Mouse (Mus musculus): Measurements from ENCODE around the gene Haus5.

Haus5 gene

GRCm38 (mm10) chr7:30664529-30665200 is at the start of gene Haus5:
Gene Haus5, minus strand, starts transcription at chr7:30664994.
- peak; percentile 97 for DNase-seq (ENCODE audit: low read depth)

GRCm38 (mm10) chr7:30711942-30712341 is 47.1 kb upstream of the Haus5 start, which contains the start of gene Atp4a:
Gene Atp4a, plus strand, starts transcription at chr7:30712209.
- DNase-seq (ENCODE audit: low read depth): no peak

GRCm38 (mm10) chr7:30707441-30707840 is 42.6 kb upstream of the Haus5 start:
- DNase-seq (ENCODE audit: low read depth): no peak

GRCm38 (mm10) chr7:30706214-30706882 is 41.6 kb upstream of the Haus5 start:
- DNase-seq (ENCODE audit: low read depth): no peak

GRCm38 (mm10) chr7:30698589-30698988 is 33.8 kb upstream of the Haus5 start, which contains the start of gene 2200002J24Rik:
Gene 2200002J24Rik, plus strand, starts transcription at chr7:30698926.
- no peak for DNase-seq (ENCODE audit: low read depth)

GRCm38 (mm10) chr7:30698101-30698500 is 33.3 kb upstream of the Haus5 start:
- no peak for DNase-seq (ENCODE audit: low read depth)

GRCm38 (mm10) chr7:30688325-30688724 is 23.5 kb upstream of the Haus5 start:
- no peak for DNase-seq (ENCODE audit: low read depth)

GRCm38 (mm10) chr7:30683425-30683824 is 18.6 kb upstream of the Haus5 start:
- no peak for DNase-seq (ENCODE audit: low read depth)

DNA sequence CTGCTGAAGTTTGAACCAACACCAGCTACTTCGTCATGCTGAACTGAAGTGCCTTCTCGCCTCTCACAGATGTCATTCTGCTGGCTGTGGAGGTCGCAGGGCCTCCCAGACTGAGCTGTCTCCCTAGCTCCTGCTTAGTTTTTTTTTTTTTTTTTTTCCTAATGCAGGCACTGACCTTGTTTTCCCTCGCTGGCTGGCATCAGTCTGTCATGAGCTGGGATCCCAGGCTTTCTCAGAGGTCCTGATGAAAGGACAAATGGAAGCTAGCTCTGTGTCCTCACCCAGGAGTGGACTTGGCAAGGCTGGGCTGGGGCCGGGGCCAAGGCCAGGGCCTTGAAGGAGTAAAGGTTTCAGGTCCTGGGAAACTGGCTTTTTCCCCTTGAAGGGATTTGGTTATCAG is 17.1 kb upstream of the Haus5 start:
- no peak for DNase-seq (ENCODE audit: low read depth)

DNA sequence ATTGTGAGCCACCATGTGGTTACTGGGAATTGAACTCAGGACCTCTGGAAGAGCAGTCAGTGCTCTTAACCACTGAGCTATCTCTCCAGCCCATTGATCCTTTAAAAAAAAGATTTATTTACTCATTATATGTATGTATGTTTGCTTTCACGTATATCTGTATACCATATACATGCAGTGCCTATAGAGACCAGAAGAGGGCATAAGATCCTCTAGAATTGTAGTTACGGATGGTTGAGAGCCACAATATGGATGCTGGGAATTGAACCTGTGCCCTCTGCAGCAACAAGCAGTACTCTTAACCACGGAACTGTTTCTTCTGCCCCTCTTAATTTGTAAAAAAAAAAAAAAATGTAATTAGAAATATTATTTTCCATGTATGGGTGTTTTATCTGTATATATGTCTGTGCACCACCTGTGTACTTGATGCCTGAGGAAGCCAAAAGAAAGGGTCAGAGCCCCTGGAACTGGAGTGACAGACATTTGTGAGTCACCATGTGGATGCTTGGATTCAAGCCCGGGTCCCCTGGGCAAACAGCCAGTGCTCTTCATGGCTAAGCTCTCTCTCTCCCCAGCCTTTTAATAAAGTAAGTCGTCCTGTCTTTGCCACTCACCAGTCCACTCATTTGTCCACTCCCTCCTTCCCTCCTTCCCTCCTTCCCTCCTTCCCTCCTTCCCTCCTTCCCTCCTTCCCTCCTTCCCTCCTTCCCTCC is 13.6 kb upstream of the Haus5 start:
- peak; percentile 36 for DNase-seq (ENCODE audit: low read depth)

GRCm38 (mm10) chr7:30671480-30671879 is 6.7 kb upstream of the Haus5 start, which contains the start of gene Pmis2:
Gene Pmis2, minus strand, starts transcription at chr7:30671605.
- no peak for DNase-seq (ENCODE audit: low read depth)

DNA sequence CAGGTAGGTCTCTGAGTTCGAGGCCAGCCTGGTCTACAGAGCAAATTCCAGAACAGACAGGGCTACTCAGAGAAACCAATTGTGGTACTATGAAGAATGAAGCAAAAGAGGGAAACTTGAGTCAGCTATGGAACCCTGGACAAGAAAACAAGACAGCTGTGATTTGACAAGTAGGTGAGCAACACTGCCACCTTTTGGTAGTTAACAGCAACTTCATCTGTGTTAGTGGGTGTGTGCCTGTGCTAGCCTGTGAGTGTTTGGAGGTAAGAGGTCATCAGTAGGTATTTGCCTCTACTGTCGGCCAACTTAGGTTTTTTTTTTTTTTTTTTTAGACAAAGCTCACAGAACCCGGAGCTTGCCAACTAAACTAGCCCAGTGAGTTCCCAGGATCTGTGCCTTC is 4.4 kb upstream of the Haus5 start:
- peak; percentile 79 for DNase-seq (ENCODE audit: low read depth)

- no peak for DNase-seq (ENCODE audit: low read depth)
Measured at GRCm38 (mm10) chr7:30665321-30665720, 527 bp upstream of the Haus5 start.

- DNase-seq (ENCODE audit: low read depth): peak; percentile 99
Measured at GRCm38 (mm10) chr7:30649591-30650540, 14.9 kb downstream of the Haus5 start, which contains the start of gene Rbm42. Gene Rbm42, minus strand, starts transcription at chr7:30650317.

DNA sequence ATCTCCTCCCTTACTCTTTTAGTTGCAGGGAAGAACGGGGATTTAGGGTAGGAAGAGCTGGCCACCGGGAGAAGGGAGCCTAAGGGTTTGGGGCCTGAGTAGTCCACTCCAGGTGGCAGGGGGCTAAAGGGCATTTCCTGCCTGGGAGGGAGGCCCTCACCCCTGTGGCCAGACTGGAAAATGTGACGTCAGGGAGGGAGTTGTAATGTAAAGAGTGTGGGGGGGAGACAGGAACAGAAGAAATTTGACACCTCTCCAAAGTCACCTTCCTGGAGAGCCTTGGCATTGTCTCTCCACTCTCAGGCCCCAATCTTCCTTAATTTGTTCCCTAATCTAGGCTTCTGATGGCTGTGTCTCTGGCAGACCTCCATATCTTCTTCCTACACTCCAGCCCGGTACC is 25.7 kb downstream of the Haus5 start:
- DNase-seq (ENCODE audit: low read depth): no peak

DNA sequence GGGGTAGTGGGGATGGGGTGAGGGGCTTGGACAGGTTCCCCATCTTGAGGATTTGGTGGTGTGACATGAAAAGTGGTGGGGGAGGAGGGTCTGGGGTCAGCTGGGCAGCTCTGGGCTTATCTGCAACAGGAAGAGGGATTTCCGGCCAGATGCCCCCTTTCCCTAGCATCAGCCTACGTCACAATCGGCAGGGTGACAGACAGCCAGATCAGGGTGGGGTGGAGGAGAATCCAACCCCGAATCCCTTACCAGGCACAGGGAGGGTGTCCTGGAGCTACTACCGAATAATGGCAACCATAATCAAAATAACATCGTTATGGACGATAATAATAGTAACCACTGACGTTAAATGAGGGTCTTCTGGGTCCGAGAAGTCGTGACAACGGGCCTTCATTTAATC is 28.4 kb downstream of the Haus5 start:
- no peak for DNase-seq (ENCODE audit: low read depth)

DNA sequence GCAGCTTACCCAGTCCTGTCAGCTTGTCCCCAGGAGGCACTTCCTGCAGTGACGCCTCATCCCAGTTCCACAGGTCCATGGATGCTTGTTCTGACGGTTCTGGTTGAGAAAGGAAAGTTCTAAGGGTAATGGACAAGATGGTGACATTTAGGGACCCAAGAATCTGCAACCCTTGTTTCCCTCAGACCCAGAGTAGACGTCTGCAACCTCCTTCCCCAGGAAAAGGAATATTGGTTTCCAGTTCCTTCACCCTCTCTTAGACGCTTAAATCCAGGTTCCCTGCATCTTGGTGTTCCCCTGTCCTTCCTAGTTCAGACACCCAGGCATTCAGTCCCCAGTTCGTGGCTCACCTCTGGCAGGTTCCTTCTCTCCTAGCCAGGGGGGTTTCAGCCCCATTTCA is 29.0 kb downstream of the Haus5 start, which contains the start of gene Etv2:
Gene Etv2, minus strand, starts transcription at position 101 of the 400 bp plus-strand sequence.
- DNase-seq (ENCODE audit: low read depth): no peak

DNA sequence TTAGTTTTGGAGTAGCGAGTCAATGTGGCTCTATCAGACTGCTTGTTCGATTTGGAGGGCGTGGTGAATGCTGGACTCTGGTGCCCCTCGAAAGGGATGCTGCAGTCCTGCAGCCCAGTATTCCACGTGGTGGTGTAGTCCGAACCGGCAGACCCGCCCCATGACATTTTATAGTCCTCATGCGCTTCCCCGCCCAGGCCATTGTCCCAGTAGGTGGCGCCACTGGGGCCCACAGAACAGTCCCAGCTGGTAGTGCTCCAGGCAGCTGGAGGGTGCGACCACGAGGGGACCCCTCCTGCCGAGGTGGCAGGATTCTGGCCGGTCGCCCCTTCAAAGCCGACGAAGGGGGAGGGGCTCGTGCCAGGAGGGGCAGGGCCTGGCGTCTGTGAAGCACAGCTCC is 30.2 kb downstream of the Haus5 start:
- peak; percentile 75 for DNase-seq (ENCODE audit: low read depth)

DNA sequence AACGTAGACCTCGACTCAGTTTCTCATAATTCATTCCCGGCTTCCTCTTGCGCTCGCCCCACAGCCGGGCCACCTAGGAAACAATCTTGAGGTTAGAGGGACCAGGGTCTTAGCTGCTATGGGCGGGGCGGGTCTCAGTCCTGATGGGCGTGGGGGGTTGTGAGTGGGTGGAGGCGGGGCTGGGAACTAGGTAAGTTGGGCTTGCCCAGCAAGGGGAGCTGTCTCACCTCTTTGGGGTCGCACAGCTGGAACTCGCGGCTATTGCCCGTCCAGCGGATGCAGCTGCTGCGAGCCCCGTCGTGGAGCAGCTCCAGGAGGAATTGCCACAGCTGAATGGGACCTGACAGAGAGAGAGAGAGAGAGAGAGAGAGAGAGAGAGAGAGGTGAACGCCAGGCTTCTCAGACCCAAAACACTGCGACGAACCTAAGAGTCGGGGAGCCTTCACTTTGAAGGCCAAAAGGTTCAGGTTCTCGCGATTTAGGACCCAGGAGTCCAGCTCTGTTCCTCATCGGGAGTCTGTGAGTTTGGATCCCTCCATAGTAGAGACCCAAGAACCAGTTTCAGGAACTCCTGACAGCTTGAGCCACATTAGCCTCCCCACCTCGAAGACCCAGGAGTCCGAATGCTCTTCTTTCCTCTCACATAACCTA is 30.9 kb downstream of the Haus5 start:
- no peak for DNase-seq (ENCODE audit: low read depth)

GRCm38 (mm10) chr7:30629013-30629412 is 35.8 kb downstream of the Haus5 start:
- DNase-seq (ENCODE audit: low read depth): no peak

DNA sequence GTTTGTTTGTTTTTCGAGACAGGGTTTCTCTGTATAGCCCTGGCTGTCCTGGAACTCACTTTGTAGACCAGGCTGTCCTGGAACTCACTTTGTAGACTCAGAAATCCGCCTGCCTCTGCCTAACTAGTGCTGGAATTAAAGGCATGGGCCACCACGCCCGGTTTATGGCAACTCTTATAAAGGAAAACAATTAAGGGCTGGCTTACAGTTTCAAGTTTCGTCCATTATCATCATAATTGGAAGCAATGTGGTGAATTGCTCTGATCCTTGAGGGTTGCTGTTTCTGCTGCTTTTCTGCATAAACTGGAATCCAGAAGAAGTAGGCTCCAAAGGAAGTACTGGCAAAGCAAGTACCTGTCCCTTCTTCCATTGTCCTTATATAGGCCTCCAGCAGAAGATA is 38.1 kb downstream of the Haus5 start:
- no peak for DNase-seq (ENCODE audit: low read depth)
